Mouse (Mus musculus): ENCODE measurements around the gene Ewsr1. TPM values are rescaled to one million over a fixed set of nuclear protein-coding genes. Genes with fewer than 3 reads are reported as not detected.

Gene Ewsr1
- polyA plus RNA-seq, 1 experiment from 2014 or later, result 449 TPM

GRCm38 (mm10) chr11:5074882-5075281 is 24.2 kb downstream of the Ewsr1 start:
- no peak overlapping the region for H3K4me2 ChIP-seq
- no peaks in the 10 kb centered on the region for H3K27me3 ChIP-seq (ENCODE audit: insufficient read depth, low read length)
- peaks cover 87% of the 10 kb centered on the region for H3K36me3 ChIP-seq (ENCODE audit: insufficient read depth)
- DNase-seq (peak; percentile 76), ATAC-seq (ENCODE audit: insufficient read depth) (peak; percentile 48; the same call in 1 of the 2 replicates)
- TF ChIP-seq CTCF (IDR thresholded peaks at IDR 0.05; ENCODE audit: low read depth), result peak; percentile 61
- 68% methylated on average over 4 of the region's 4 CpGs for WGBS
- H3K27ac ChIP-seq (ENCODE audit: low read depth), result no peak overlapping the region
- H3K9me3 ChIP-seq (ENCODE audit: low read depth, low read length), result no peaks in the 10 kb centered on the region
- H3K9ac ChIP-seq, result no peak overlapping the region
- no peaks in the 10 kb centered on the region for H3K4me1 ChIP-seq (ENCODE audit: insufficient read depth)
- no peak overlapping the region for H3K4me3 ChIP-seq (ENCODE audit: low read depth, low read length)

GRCm38 (mm10) chr11:5068126-5068971 is 30.7 kb downstream of the Ewsr1 start:
- ATAC-seq (ENCODE audit: insufficient read depth) (no peak), DNase-seq (no peak)
- no peak overlapping the region for H3K9ac ChIP-seq
- WGBS, result 76% methylated on average over 9 of the region's 9 CpGs
- H3K4me1 ChIP-seq (ENCODE audit: insufficient read depth), result peaks cover 2% of the 10 kb centered on the region; the same call in 1 of the 2 replicates
- peaks cover 10% of the 10 kb centered on the region for H3K27me3 ChIP-seq (ENCODE audit: insufficient read depth, low read length)
- H3K27ac ChIP-seq (ENCODE audit: low read depth), result no peak overlapping the region
- peaks cover 54% of the 10 kb centered on the region for H3K36me3 ChIP-seq (ENCODE audit: insufficient read depth)
- H3K4me2 ChIP-seq, result no peak overlapping the region
- H3K9me3 ChIP-seq (ENCODE audit: low read depth, low read length), result no peaks in the 10 kb centered on the region
- no peak for TF ChIP-seq CTCF (IDR thresholded peaks at IDR 0.05; ENCODE audit: low read depth)
- H3K4me3 ChIP-seq (ENCODE audit: low read depth, low read length), result no peak overlapping the region

- DNase-seq, result no peak
Observed at GRCm38 (mm10) chr11:5067063-5067462, 32.0 kb downstream of the Ewsr1 start.

DNA sequence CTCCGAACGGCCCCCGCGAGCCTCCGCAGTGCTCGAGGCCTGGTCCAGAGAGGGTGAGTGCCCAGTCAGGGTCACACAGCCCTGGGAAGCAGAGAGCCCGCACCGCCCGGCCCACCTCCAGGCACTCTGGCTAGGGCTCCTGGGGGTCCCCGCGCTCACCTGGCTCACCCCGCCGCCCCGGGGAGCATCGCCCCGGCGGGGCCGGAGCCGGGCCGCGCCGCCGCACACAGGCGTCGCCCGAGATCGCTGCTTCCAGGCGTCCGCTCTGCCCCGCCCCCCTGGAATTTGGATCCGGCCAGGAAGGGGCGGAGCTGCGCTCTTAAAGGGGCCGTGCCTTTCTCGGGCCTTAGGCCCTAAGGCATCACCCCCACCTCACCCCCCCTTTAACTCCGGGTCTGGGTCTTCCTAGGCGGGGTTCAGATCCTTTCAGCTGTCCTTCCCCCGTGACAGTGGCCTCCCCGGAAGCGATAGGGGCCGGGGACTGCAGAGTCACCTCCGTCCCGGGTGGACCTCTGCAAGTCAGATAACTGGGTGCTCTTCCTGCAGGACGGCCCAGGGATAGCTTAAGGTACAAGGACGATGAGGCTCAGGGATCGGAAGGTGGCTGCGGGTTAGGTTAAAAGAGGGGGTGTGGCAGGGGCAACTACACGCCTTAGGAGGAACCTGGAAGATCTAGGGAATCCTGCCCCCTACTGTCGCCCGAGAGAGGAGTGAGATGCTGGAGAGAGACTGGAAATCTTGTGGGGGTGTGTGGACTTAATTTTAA is 33.8 kb downstream of the Ewsr1 start, which contains the start of gene Gas2l1:
Gene Gas2l1 (minus strand): TSS at position 272 of the 766 bp plus-strand sequence.
- peaks cover 41% of the 10 kb centered on the region for H3K27me3 ChIP-seq (ENCODE audit: insufficient read depth, low read length)
- peak within 1 kb of the TSS; percentile 38; the same call in 1 of the 2 replicates for H3K27ac ChIP-seq (ENCODE audit: low read depth)
- TF ChIP-seq CTCF (IDR thresholded peaks at IDR 0.05; ENCODE audit: low read depth), result peak; percentile 70
- H3K9ac ChIP-seq, result peak within 1 kb of the TSS; percentile 73
- peak within 1 kb of the TSS; percentile 69 for H3K4me3 ChIP-seq (ENCODE audit: low read depth, low read length)
- H3K4me2 ChIP-seq, result peak within 1 kb of the TSS; percentile 98
- peak; percentile 84 for ATAC-seq (ENCODE audit: insufficient read depth)
- under 1% methylated on average over 50 of the region's 50 CpGs for WGBS
- no peaks in the 10 kb centered on the region for H3K9me3 ChIP-seq (ENCODE audit: low read depth, low read length)
- peaks cover 13% of the 10 kb centered on the region; the same call in 1 of the 2 replicates for H3K4me1 ChIP-seq (ENCODE audit: insufficient read depth)
- peaks cover 31% of the 10 kb centered on the region for H3K36me3 ChIP-seq (ENCODE audit: insufficient read depth)
- peak; percentile 96 for DNase-seq

More at GRCm38 (mm10) chr11:5067063-5067462, 32.0 kb downstream of the Ewsr1 start:
- no peak for TF ChIP-seq CTCF (IDR thresholded peaks at IDR 0.05; ENCODE audit: low read depth)
- Histone ChIP-seq H3K27me3 (ENCODE audit: insufficient read depth, low read length) (peaks cover 23% of the 10 kb centered on the region), H3K9ac (no peak overlapping the region), H3K4me2 (no peak overlapping the region), H3K27ac (ENCODE audit: low read depth) (no peak overlapping the region), H3K4me1 (ENCODE audit: insufficient read depth) (peaks cover 4% of the 10 kb centered on the region; the same call in 1 of the 2 replicates), H3K36me3 (ENCODE audit: insufficient read depth) (peaks cover 42% of the 10 kb centered on the region), H3K9me3 (ENCODE audit: low read depth, low read length) (no peaks in the 10 kb centered on the region), H3K4me3 (ENCODE audit: low read depth, low read length) (no peak overlapping the region)
- no peak for ATAC-seq (ENCODE audit: insufficient read depth)

DNA sequence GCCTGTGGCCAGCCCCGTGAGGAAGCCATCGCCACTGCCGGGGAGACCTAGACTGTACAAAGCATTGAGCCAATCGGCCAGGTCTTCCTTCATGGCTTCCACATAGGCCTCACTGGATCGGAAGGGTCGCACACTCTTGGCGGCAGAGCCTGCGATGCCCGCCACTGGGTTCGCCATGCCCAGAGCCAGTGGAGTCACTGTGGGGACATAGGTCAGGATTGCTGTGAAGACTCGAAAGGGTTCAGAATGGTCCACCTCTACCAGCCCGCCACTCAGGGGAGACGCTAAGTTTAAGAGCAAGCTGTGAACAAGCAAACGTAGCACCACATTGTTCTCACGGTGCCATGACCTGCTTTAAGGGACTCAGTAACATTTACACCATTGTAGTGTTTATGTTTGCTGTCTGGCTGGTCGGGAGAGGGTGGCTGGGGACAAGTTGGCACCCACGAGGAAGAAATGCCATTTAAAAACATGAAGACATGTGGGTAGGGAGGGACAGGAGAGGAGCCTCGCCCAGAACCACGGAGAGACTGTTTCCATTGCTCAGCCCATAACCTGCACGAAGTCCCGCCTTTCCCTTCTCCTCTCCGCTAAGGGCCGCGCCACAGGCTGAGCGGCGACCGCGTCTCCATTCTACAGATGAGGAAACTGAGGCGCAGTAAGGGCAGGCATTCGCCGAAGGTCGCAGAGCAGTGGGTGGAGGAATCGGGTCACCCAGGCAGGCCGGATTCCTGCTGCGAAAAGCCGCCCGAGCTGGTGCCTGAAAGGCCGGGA is 34.6 kb downstream of the Ewsr1 start:
- peaks cover 25% of the 10 kb centered on the region for H3K36me3 ChIP-seq (ENCODE audit: insufficient read depth)
- H3K4me3 ChIP-seq (ENCODE audit: low read depth, low read length), result peak overlapping the region; percentile 69
- no peak overlapping the region for H3K27ac ChIP-seq (ENCODE audit: low read depth)
- peaks cover 49% of the 10 kb centered on the region for H3K27me3 ChIP-seq (ENCODE audit: insufficient read depth, low read length)
- no peak for TF ChIP-seq CTCF (IDR thresholded peaks at IDR 0.05; ENCODE audit: low read depth)
- peak overlapping the region; percentile 98 for H3K4me2 ChIP-seq
- ATAC-seq (ENCODE audit: insufficient read depth) (peak; percentile 0; the same call in 1 of the 2 replicates), DNase-seq (peak; percentile 35)
- H3K9ac ChIP-seq, result peak overlapping the region; percentile 73
- H3K4me1 ChIP-seq (ENCODE audit: insufficient read depth), result peaks cover 13% of the 10 kb centered on the region; the same call in 1 of the 2 replicates
- H3K9me3 ChIP-seq (ENCODE audit: low read depth, low read length), result no peaks in the 10 kb centered on the region
- WGBS, result 10% methylated on average over 38 of the region's 38 CpGs

GRCm38 (mm10) chr11:5063561-5064281 is 35.3 kb downstream of the Ewsr1 start:
- Histone ChIP-seq H3K27ac (ENCODE audit: low read depth) (no peak overlapping the region), H3K4me1 (ENCODE audit: insufficient read depth) (peaks cover 13% of the 10 kb centered on the region; the same call in 1 of the 2 replicates), H3K4me2 (peak overlapping the region; percentile 98), H3K9me3 (ENCODE audit: low read depth, low read length) (no peaks in the 10 kb centered on the region), H3K27me3 (ENCODE audit: insufficient read depth, low read length) (peaks cover 56% of the 10 kb centered on the region), H3K9ac (no peak overlapping the region; the same call in 1 of the 2 replicates), H3K36me3 (ENCODE audit: insufficient read depth) (peaks cover 17% of the 10 kb centered on the region), H3K4me3 (ENCODE audit: low read depth, low read length) (peak overlapping the region; percentile 69)
- no peak for TF ChIP-seq CTCF (IDR thresholded peaks at IDR 0.05; ENCODE audit: low read depth)
- ATAC-seq (ENCODE audit: insufficient read depth) (no peak), DNase-seq (no peak)
- 53% methylated on average over 31 of the region's 31 CpGs for WGBS
